Mouse (Mus musculus): Measurements from ENCODE around the gene Arrb2. TPM values are rescaled to one million over a fixed set of nuclear protein-coding genes. Genes with fewer than 3 reads are reported as not detected.
"Not testable (repeated sequence)": the region's sequence is repeated elsewhere in the genome, so short reads cannot be mapped to it uniquely, and the experiment has no call there.

The Arrb2 gene
- polyA plus RNA-seq, 1 experiment from 2014 or later = 32.7 TPM

DNA sequence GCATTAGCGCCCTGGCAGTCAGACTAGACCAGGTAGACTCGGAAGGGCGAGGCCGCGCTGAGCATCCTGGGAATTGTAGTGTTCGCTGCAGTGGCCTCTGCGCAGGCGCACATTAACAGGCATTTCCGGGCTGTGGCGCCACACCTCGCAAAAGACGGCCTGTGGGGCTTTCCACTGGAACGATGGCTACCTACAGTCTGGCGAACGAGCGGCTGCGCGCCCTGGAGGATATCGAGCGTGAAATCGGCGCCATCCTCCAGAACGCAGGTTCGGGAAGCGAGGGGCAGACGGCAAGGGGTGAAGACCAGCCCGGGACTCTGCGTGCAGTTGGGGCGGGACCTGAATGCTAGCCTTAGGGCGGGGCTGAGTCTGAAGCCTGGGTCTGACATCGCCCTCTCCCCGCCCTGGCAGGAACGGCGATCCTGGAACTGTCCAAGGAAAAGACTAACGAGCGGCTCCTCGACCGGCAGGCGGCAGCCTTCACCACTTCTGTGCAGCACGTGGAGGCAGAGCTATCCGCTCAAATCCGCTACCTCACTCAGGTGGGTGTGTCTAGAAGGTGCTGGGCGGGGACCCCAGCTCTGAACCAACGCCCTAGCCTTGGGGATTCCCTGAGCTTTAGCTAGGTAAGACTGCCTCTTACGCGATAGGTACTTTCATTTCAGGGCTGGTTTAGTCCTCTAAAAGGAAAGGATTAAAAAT lies 19.5 kb downstream of the Arrb2 start, which contains the start of gene Med11:
TSS of gene Med11 (plus strand) at position 123 of the 702 bp plus-strand sequence.
- under 1% methylated on average over 46 of the region's 46 CpGs for WGBS
- no peaks in the 10 kb centered on the region for H3K9me3 ChIP-seq
- peaks cover 21% of the 10 kb centered on the region for H3K36me3 ChIP-seq
- peak within 1 kb of the TSS; percentile 70 for H3K4me3 ChIP-seq
- DNase-seq (ENCODE audit: low spot score) = peak; percentile 95
- H3K27ac ChIP-seq = peak within 1 kb of the TSS; percentile 94
- no peaks in the 10 kb centered on the region for H3K27me3 ChIP-seq (ENCODE audit: insufficient read depth, poor library complexity, severe bottlenecking)
- peaks cover 25% of the 10 kb centered on the region for H3K4me1 ChIP-seq (replicated peaks)

DNA sequence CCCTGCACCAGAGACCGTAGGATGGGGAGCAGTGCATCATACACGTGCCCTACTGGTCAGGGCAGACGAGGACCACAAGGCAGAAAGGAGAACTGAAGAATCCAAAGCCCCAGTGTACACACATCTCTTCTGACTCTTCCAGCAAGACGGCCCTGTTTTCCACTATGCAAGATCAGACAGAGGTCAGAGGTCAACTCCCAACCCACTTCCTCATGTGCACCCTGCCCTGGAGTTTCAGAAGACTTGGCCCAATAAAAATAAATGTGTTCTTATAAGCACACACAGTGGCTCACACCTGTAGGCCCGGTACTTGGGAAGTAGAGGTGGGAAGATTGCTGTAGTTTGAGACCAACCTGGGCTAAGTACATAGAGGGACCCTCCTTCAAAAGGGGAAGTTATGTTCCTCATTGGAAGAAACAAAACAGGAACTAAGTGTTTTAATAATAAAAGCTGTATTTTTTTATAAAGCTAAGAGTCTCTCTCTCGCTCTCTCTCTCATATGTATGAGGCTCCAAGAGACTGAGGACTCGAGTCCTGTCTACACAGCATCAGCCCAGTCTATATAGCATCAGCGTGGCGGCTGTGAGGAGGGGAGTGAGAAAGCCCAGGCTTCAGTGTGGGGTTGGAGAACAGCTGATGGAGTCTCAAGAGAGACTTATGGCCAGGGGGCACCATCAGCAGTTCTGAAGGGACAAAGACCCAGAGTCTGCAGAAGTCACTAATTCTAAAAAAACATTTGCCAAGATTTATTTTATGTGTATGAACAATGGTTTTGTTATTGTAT lies 21.0 kb downstream of the Arrb2 start:
- no peaks in the 10 kb centered on the region for H3K9me3 ChIP-seq
- H3K4me1 ChIP-seq (replicated peaks) = peaks cover 25% of the 10 kb centered on the region
- peaks cover 6% of the 10 kb centered on the region for H3K27me3 ChIP-seq (ENCODE audit: insufficient read depth, poor library complexity, severe bottlenecking)
- H3K27ac ChIP-seq = no peak overlapping the region
- 92% methylated on average over 9 of the region's 9 CpGs for WGBS
- no peak overlapping the region for H3K4me3 ChIP-seq
- no peak for DNase-seq (ENCODE audit: low spot score)
- peaks cover 21% of the 10 kb centered on the region for H3K36me3 ChIP-seq

DNA sequence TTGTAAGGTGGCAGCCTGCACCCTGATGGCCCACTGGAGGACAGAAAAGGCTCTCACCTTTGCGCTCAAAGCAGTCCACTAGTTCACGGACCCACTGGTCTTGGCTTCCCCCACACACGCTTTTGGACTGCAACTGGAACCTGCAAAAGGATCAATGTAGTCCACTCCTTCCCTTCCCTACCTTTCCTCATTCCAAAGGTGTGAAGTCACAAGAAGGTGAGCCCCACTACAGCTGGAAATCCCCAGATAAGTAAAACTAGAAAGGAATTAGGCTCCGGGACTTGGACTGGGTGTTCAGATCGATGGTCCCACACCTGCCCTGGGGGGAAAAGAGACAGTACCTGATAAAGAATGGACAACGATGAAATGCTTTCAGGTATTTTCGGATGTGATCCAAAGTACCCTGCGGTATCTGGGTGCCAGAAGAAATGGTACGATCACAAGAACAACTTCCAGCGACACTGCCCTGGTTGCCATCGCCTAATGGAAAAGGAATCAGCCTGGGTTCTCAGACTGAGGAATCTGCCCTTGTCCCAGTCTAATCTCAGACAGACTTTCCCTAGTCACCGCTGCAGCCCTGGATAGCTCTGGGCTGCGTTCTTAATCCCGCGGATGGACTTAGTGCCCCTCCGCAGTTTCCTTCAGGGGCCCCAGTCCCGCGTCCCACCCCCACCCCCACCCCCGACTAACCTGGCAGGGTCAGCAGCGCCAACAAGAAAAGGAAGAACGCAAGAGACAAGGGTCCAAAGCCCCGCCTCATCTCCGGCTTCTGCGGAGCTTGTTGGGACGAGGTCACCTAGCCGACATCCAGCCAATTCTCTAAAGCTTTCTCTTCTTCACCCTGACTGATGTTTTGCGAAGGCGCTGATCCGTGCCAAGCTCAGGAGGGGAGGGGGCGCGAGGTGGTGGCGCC lies 26.5 kb downstream of the Arrb2 start, which contains the start of gene Zmynd15:
TSS of gene Zmynd15 (plus strand) at position 746 of the 913 bp plus-strand sequence.
- peak within 1 kb of the TSS; percentile 54 for H3K4me3 ChIP-seq
- H3K36me3 ChIP-seq = peaks cover 11% of the 10 kb centered on the region
- H3K9me3 ChIP-seq = peaks cover 6% of the 10 kb centered on the region; the same call in 1 of the 2 replicates
- WGBS = 20% methylated on average over 32 of the region's 32 CpGs
- peaks cover 59% of the 10 kb centered on the region for H3K27me3 ChIP-seq (ENCODE audit: insufficient read depth, poor library complexity, severe bottlenecking)
- DNase-seq (ENCODE audit: low spot score) = peak; percentile 25
- peak within 1 kb of the TSS; percentile 30 for H3K27ac ChIP-seq
- peaks cover 14% of the 10 kb centered on the region for H3K4me1 ChIP-seq (replicated peaks)

DNA sequence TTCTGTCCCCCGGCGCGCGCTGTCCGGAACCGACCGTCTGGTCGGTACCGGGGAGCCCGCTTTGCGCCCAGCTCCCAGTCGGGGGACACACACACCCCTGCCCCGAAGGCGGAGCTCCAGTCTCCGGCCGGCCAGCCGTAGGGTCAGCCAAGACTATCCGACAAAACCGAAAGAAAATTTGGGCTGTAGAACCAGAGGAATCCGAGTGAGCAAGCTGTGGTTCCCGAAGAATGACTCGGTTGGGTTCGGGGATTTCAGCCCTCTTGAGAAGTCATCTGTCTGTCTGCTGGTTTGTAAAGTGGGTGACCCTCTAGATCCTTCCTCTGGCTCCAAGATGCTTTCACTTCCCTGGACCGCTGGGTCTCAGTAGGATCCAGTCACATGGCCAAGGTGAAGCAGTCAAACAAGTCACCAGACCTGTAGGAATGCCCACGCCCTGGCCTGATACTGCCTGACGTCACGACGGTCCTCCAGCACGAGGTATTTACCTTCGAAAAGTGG lies 27.2 kb downstream of the Arrb2 start, which contains the start of gene Cxcl16:
TSS of gene Cxcl16 (minus strand) at position 384 of the 501 bp plus-strand sequence.
- WGBS = 5% methylated on average over 30 of the region's 30 CpGs
- H3K27ac ChIP-seq = peak within 1 kb of the TSS; percentile 30
- H3K9me3 ChIP-seq = peaks cover 6% of the 10 kb centered on the region; the same call in 1 of the 2 replicates
- peaks cover 66% of the 10 kb centered on the region for H3K27me3 ChIP-seq (ENCODE audit: insufficient read depth, poor library complexity, severe bottlenecking)
- H3K36me3 ChIP-seq = peaks cover 10% of the 10 kb centered on the region
- H3K4me3 ChIP-seq = peak within 1 kb of the TSS; percentile 54
- peak; percentile 17 for DNase-seq (ENCODE audit: low spot score)
- peaks cover 13% of the 10 kb centered on the region for H3K4me1 ChIP-seq (replicated peaks)

DNA sequence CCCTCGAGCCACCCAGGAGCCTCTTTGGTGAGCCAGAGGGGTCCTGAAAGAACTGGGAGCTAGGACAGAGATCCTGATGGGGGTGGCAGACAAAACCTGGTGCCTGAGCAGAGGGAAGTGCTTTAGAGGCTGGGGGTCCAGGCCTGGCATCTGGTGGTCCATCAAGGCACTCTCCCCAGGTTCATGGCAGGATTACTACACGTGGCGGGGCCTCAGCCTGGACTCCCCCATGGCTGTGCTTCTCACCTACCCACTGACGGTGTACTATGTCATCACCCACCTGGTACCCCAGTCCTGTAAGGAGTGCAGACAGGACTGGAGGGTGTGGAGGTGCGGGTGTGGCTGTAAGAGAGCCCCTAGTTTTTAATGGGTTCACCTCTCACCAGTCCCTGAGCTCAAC lies 31.5 kb downstream of the Arrb2 start:
- DNase-seq (ENCODE audit: low spot score) = no peak
- no peak overlapping the region for H3K4me3 ChIP-seq
- no peak overlapping the region for H3K27ac ChIP-seq
- peaks cover 84% of the 10 kb centered on the region for H3K27me3 ChIP-seq (ENCODE audit: insufficient read depth, poor library complexity, severe bottlenecking)
- no peaks in the 10 kb centered on the region for H3K36me3 ChIP-seq
- 75% methylated on average over 5 of the region's 5 CpGs for WGBS
- peaks cover 6% of the 10 kb centered on the region; the same call in 1 of the 2 replicates for H3K9me3 ChIP-seq
- peaks cover 19% of the 10 kb centered on the region for H3K4me1 ChIP-seq (replicated peaks)

DNA sequence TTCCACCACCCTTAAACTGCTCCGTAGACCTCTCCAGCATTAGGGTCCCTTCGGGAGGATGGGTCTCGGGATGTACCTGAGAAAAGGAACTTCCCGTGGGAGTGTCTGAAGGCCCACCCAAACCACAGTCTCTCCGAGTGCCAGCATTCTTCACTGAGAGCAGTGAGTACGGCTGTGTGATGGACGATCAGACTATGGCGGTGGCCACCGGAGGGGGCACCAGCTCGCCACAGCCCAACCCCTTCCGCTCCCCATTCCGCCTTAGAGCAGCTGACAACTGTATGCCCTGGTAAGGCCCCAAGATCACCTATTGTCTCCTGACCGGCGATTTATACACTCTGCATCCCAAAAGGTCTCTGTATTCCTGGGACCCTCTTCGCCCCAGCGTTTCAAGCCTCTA lies 32.8 kb downstream of the Arrb2 start:
- Histone ChIP-seq H3K9me3 (peaks cover 6% of the 10 kb centered on the region; the same call in 1 of the 2 replicates), H3K27me3 (ENCODE audit: insufficient read depth, poor library complexity, severe bottlenecking) (peaks cover 72% of the 10 kb centered on the region), H3K36me3 (no peaks in the 10 kb centered on the region), H3K27ac (peak overlapping the region; percentile 50; the same call in 1 of the 2 replicates), H3K4me3 (peak overlapping the region; percentile 36), H3K4me1 (replicated peaks) (peaks cover 10% of the 10 kb centered on the region)
- peak; percentile 22 for DNase-seq (ENCODE audit: low spot score)
- 21% methylated on average over 16 of the region's 16 CpGs for WGBS

DNA sequence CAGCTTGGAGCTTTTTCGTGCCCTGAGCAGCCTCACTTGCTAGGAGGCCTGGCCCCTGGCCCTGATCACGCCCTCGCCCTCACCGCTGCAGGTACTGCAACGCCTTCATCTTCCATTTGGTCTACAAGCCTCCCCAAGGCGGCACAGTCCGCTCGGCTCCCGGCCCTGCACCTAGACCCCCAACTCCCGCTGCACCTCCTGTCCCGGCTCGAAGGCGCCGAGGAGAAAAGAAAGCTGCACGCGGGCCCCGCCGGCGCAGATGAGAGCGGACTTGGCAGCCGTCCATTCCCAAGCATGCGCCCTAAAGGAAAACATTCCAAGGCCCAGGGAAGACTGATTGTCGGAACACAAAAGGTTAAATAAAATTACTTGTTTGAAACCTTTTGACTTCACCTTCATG lies 33.4 kb downstream of the Arrb2 start:
- peak overlapping the region; percentile 50; the same call in 1 of the 2 replicates for H3K27ac ChIP-seq
- peak; percentile 13 for DNase-seq (ENCODE audit: low spot score)
- H3K27me3 ChIP-seq (ENCODE audit: insufficient read depth, poor library complexity, severe bottlenecking) = peaks cover 65% of the 10 kb centered on the region
- peaks cover 2% of the 10 kb centered on the region; the same call in 1 of the 2 replicates for H3K9me3 ChIP-seq
- peak overlapping the region; percentile 36 for H3K4me3 ChIP-seq
- no peaks in the 10 kb centered on the region for H3K36me3 ChIP-seq
- 18% methylated on average over 23 of the region's 23 CpGs for WGBS
- peaks cover 10% of the 10 kb centered on the region for H3K4me1 ChIP-seq (replicated peaks)

DNA sequence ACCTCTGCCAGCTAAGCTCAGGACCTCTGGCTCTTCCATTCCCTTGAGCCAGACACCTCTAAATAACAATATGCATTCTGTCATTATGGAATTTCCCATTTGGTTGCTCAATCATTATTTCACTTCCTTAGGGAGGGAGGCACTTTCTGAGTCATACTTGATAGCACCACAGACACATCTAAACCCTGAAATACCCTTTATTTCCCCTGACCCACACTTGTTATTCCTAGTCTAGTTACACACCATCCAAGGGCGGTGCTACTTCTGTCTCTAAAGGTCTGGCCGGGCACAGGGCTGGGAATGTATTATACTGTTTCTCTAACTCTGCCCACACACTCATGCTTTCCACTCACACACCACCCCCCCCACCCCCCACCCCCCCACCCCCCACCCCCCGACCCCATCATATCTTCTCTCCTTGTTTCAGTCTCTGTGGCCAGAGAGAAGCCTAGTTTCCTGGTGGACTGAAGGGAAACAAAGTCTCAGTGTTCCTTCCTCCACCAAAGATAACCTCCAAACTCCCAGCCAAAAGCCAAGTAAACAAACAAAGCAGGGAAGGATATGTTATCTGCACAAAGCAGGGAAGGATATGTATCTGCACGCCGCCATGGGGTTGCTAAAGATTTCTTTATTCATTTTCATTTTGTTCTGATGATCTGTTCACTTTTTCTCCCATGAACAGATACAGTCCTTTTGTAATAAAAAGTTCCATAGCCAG lies 35.6 kb downstream of the Arrb2 start:
- no peaks in the 10 kb centered on the region for H3K36me3 ChIP-seq
- no peaks in the 10 kb centered on the region for H3K9me3 ChIP-seq
- no peak for DNase-seq (ENCODE audit: low spot score)
- no peak overlapping the region for H3K27ac ChIP-seq
- 88% methylated on average over 5 of the region's 5 CpGs for WGBS
- peaks cover 10% of the 10 kb centered on the region for H3K4me1 ChIP-seq (replicated peaks)
- no peak overlapping the region for H3K4me3 ChIP-seq
- H3K27me3 ChIP-seq (ENCODE audit: insufficient read depth, poor library complexity, severe bottlenecking) = peaks cover 44% of the 10 kb centered on the region

DNA sequence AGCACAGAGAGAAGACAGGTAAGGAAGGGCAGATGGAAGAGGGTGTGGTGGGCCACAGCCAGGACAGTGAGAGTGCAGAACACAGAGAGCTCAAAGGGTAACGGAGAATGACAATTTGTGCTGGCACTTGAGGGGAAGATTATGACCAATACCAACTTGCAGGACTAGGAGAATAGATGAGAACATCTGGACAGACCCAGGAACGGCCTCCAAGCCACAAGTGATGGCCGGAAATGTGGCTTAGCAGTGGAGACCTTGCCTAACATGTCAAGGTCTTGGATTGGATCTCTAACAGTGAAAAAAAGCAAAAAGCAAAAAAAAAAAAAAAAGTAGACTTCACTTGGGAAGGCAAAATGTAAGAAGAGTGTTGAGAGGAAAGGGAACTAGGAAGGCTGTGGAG lies 37.3 kb downstream of the Arrb2 start:
- Histone ChIP-seq H3K9me3 (no peaks in the 10 kb centered on the region), H3K27ac (no peak overlapping the region), H3K27me3 (ENCODE audit: insufficient read depth, poor library complexity, severe bottlenecking) (peaks cover 28% of the 10 kb centered on the region), H3K4me3 (no peak overlapping the region), H3K4me1 (replicated peaks) (peaks cover 10% of the 10 kb centered on the region), H3K36me3 (no peaks in the 10 kb centered on the region)
- DNase-seq (ENCODE audit: low spot score) = no peak
- 88% methylated on average over 3 of the region's 3 CpGs for WGBS

DNA sequence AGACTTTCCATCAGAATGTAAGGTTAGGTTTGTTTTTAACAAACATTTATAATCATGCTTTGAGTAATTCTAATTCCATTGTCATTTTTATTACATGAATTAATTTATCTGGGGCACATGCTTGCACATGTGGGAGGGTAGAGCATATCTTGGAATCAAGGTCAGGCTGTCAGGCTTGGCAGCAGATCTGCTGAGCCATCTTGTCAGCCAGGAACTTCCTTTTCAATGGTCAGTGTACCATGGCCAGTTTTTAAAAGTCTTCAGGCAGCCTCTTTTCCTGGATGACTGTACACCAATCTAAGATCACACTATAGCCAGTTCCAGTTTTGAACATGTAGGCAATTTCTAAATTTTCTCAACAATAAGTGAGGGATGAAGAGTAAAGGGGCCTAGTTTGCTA lies 40.3 kb downstream of the Arrb2 start:
- H3K27ac ChIP-seq = no peak overlapping the region

DNA sequence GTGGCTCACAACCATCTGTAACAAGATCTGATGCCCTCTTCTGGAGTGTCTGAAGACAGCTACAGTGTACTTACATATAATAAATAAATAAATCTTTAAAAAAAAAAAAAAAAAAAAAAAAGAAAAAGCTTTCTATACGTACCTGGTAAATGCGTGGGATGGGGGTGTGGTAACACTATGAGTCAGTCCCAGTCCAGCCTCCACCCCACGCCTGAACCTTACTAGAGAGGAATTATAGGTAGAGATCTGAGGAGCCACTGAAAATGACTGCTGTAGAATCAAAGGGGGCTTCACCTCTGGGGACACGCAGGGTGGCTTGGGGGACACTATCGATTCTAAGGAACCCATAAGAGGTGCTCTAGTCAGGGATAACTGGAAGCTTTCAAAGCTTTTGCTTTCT lies 40.9 kb downstream of the Arrb2 start:
- not testable (repeated sequence) for H3K9me3 ChIP-seq; H3K36me3 ChIP-seq; H3K27me3 ChIP-seq (ENCODE audit: insufficient read depth, poor library complexity, severe bottlenecking); H3K4me3 ChIP-seq; H3K27ac ChIP-seq; DNase-seq (ENCODE audit: low spot score); H3K4me1 ChIP-seq (replicated peaks)
- 88% methylated on average over 5 of the region's 5 CpGs for WGBS

More for the DNA sequence above, 40.3 kb downstream of the Arrb2 start:
- Histone ChIP-seq H3K4me3 (no peak overlapping the region), H3K4me1 (replicated peaks) (no peaks in the 10 kb centered on the region), H3K27me3 (ENCODE audit: insufficient read depth, poor library complexity, severe bottlenecking) (no peaks in the 10 kb centered on the region), H3K36me3 (no peaks in the 10 kb centered on the region), H3K9me3 (no peaks in the 10 kb centered on the region)
- DNase-seq (ENCODE audit: low spot score) = no peak

Data from hindbrain, embryonic 10.5 days (tissue).